Mouse (Mus musculus): ENCODE measurements around the gene Krcc1. TPM values are rescaled to one million over a fixed set of nuclear protein-coding genes. Genes with fewer than 3 reads are reported as not detected.
A peak's percentile ranks its signal among the peaks of the same experiment; 100 is the strongest.
"Not testable (repeated sequence)": the region's sequence is repeated elsewhere in the genome, so short reads cannot be mapped to it uniquely, and the experiment has no call there.

Gene Krcc1
- total RNA-seq, 2 experiments from 2014 or later = 54.6 to 54.9 TPM

GRCm38 (mm10) chr6:71322491-71322921 is 51.0 kb downstream of the Krcc1 start, which contains the start of gene Cd8b1:
Gene Cd8b1 (plus strand): TSS chr6:71322788.
- DNase-seq (ENCODE audit: low spot score) = no peak
- intact Hi-C loops (cut with DNase I) = no loop called here

DNA sequence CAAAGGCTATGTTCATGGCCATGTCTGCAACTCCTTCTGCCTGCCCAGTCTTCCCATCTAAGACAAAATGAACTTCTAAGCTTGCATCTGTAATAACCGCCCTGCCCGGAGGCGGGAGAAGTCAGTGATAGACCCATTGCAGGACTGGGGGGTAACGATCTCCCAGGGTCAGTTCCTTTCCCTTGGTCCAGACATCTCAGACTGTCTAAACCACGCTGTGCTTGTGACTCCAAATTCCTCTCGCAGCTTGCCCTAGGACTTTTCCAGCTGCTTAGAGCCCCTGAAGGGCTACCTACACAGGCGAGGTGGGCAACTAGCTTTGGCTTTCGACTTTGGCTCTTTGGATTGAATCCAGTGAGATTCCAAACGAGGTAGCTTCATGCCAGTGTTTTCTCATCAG is 53.3 kb downstream of the Krcc1 start:
- intact Hi-C loops (cut with DNase I) = no loop called here
- no peak for DNase-seq (ENCODE audit: low spot score)

DNA sequence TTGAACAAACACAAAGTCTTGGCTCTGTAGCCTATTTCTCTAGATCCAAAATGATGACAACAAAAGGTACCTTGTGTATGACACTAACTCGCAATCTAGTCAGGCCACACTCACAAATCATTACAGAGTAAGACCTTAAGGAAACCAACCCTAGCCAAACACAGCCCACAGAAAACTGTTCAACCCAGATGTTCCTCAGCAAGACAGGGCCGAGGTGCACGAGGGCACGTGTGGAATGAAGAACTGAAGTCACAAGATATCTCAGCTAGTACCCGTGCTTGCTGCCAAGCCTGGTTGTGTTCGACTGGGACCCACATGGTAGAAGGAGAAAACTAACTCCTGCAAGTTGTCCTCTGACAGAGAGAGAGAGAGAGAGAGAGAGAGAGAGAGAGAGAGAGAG is 58.4 kb downstream of the Krcc1 start:
- intact Hi-C loops (cut with DNase I) = no loop called here

GRCm38 (mm10) chr6:71330486-71330885 is 59.0 kb downstream of the Krcc1 start:
- no peak for DNase-seq (ENCODE audit: low spot score)
- intact Hi-C loops (cut with DNase I) = no loop called here

More for the DNA sequence above, 58.4 kb downstream of the Krcc1 start:
- no peak for DNase-seq (ENCODE audit: low spot score)

- DNase-seq (ENCODE audit: low spot score); intact Hi-C loops (cut with DNase I): not testable (repeated sequence)
Observed at GRCm38 (mm10) chr6:71331491-71331890, 60.0 kb downstream of the Krcc1 start.

- DNase-seq (ENCODE audit: low spot score) = no peak
- intact Hi-C loops (cut with DNase I) = no loop called here
Observed at GRCm38 (mm10) chr6:71332236-71332965, 60.9 kb downstream of the Krcc1 start.

- intact Hi-C loops (cut with DNase I) = no loop called here
- no peak for DNase-seq (ENCODE audit: low spot score)
Observed at GRCm38 (mm10) chr6:71333031-71333430, 61.6 kb downstream of the Krcc1 start.

DNA sequence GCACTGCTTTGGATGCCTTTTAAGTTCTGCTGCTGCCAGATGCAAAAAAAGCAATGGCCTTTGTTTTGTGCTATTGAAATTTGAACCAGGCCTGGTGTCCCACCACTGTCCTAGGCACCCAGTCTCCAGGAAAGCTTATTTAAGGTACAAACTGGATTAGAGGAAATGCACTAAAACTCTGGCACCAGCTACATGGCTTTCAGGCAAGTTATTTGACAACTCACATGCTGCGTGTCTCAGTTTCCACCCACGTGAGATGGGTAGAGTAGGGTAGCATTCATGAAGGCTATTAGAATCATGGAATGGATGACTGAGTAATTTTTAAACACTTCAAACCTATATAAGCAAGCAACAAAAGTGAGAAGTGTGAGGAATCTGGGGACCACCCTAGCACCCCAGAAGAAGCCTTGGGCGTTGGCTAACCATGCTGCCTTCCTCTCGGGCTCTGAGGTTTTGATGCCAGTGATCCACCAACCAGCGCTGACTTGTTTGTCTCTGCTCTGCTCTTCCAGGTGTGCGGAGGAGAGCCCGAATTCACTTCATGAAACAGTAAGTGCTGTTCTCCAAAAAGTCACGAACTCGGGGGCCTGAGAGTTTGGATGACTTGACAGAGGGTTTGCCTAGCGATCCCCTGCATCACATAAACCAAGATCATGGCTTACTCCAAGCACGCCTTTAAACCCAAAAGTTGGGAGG is 62.2 kb downstream of the Krcc1 start:
- intact Hi-C loops (cut with DNase I) = no loop called here
- no peak for DNase-seq (ENCODE audit: low spot score)

Small RNA genes lying within 50 kb of the gene (microRNA-seq; reads per million reads assigned to microRNA genes)
- gene Mir8112 = 35.8 reads per million, percentile 45 among the genes with 10 or more reads in this experiment

Other genes with a start within 250 kb of the Krcc1 start
- 1 to 10 TPM; 4.2 to 4.9 TPM for gene Thnsl2, start 127.2 kb upstream of the Krcc1 start, total RNA-seq (2021)
- not detected for gene Fabp1, start 71.8 kb upstream of the Krcc1 start, total RNA-seq (2021)
- 100 to 1,000 TPM; 375 to 394 TPM for gene Smyd1, start 50.6 kb downstream of the Krcc1 start, total RNA-seq (2021)
- not detected for gene Cd8b1, start 51.1 kb downstream of the Krcc1 start, total RNA-seq (2021)
- gene Cd8a, start 101.8 kb downstream of the Krcc1 start, total RNA-seq (2021) = under 1 TPM in 1 of 2 experiments, not detected in 1; 0.13 TPM
- 10 to 100 TPM; 65.8 to 72.8 TPM for gene Rmnd5a, start 169.0 kb downstream of the Krcc1 start, total RNA-seq (2021)
- 10 to 100 TPM; 21.7 to 26.1 TPM for gene Rnf103, start 222.2 kb downstream of the Krcc1 start, total RNA-seq (2021)

Measured in heart, postnatal 25 days (tissue).